Mouse (Mus musculus): ENCODE data around the gene Tnfaip1. TPM values are rescaled to one million over a fixed set of nuclear protein-coding genes. Genes with fewer than 3 reads are reported as not detected.

Gene Tnfaip1
- polyA plus RNA-seq, 1 experiment = 33.3 TPM

DNA sequence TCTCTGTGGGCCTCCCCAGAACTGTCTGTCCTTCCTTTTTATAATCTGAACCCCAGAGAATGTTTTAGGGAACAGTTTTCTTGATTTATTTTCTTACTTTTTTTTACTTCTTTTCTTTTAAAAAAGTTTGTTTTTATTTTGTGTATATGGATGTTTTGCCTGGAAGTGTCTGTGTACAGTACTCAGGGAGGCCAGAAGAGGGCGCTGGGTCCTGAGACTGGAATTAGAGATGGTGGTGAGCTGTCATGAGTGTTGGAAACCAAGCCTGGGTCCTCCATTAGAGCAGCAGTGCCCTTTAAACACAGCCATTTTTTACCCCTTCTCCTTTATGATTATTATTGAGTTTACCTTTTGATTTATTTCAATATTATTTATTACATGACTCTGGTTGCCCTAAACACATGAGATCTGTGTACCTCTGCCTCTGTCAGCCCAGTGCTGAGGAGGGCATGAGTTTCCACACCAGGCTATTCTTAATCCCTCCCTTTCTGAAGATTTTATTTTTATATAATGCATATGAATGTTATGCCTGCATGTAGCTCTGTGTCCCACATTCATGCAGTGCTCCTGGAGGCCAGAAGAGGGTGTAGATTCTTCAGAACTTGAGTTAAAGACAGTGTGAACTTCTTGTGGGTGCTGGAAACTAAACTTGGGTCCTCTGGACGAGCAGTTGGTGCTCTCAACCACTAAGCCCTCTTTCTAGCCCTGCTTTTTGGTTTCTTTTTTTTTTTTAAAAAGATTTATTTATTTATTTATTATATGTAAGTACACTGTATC lies 20.4 kb downstream of the Tnfaip1 start:
- no peak overlapping the region for H3K4me3 ChIP-seq (ENCODE audit: insufficient read depth, low read depth, low read length)
- no peak for TF ChIP-seq POLR2A (IDR thresholded peaks at IDR 0.05; ENCODE audit: low read depth, low read length)
- TF ChIP-seq CTCF (conservative IDR thresholded peaks at IDR 0.05; ENCODE audit: insufficient read depth, insufficient read length, low read depth, low read length) = peak; percentile 57
- no peak overlapping the region for H3K27ac ChIP-seq (ENCODE audit: insufficient read depth, low read depth, low read length)
- peaks cover 2% of the 10 kb centered on the region for H3K36me3 ChIP-seq (ENCODE audit: control insufficient read depth, insufficient read depth, low read length)
- H3K4me1 ChIP-seq (ENCODE audit: control insufficient read depth, insufficient read depth, low read length) = peaks cover 5% of the 10 kb centered on the region; the same call in 1 of the 2 replicates
- 66% methylated on average over 2 of the region's 2 CpGs for WGBS
- DNase-seq = no peak
- no peaks in the 10 kb centered on the region for H3K27me3 ChIP-seq (replicated peaks; ENCODE audit: control insufficient read depth, insufficient read depth, low read length)

DNA sequence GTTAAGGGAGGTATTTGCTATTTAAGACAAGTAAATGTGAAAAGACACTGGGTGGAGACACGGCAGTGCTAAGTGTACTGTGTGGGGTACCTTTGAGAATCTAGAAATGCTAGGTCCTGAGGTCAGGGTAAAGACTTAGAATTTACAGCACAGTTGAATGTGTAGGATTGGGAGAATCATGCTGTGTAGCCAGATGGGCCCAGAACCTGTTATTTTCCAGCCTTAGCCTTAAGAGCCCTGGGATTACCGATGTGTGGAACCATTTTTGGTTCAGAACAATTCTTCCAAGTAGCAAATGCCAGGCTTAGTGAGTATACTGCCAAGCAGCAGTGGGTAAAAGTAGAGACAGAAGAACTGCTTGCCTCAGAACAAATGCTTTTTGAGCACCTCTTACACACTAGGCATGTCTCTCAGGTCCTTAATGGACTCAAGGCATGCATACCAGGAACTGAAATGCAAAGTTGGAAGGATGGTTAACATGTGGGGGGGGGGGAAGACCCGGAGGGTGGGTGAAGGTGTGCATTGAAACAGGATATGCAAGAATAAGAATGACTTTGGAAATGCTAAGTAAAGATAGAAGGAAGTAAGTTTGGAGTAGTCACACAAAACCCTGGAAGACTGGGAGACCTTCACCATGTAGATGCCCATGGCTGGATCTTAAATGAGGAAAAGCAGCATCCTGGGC lies 22.9 kb downstream of the Tnfaip1 start:
- 62% methylated on average over 3 of the region's 3 CpGs for WGBS
- Histone ChIP-seq H3K36me3 (ENCODE audit: control insufficient read depth, insufficient read depth, low read length) (peaks cover 3% of the 10 kb centered on the region), H3K4me3 (ENCODE audit: insufficient read depth, low read depth, low read length) (no peak overlapping the region; the same call in 1 of the 2 replicates), H3K27me3 (replicated peaks; ENCODE audit: control insufficient read depth, insufficient read depth, low read length) (no peaks in the 10 kb centered on the region), H3K27ac (ENCODE audit: insufficient read depth, low read depth, low read length) (no peak overlapping the region), H3K4me1 (ENCODE audit: control insufficient read depth, insufficient read depth, low read length) (peaks cover 5% of the 10 kb centered on the region; the same call in 1 of the 2 replicates)
- TF ChIP-seq POLR2A (IDR thresholded peaks at IDR 0.05; ENCODE audit: low read depth, low read length) (no peak), CTCF (conservative IDR thresholded peaks at IDR 0.05; ENCODE audit: insufficient read depth, insufficient read length, low read depth, low read length) (no peak)
- no peak for DNase-seq

DNA sequence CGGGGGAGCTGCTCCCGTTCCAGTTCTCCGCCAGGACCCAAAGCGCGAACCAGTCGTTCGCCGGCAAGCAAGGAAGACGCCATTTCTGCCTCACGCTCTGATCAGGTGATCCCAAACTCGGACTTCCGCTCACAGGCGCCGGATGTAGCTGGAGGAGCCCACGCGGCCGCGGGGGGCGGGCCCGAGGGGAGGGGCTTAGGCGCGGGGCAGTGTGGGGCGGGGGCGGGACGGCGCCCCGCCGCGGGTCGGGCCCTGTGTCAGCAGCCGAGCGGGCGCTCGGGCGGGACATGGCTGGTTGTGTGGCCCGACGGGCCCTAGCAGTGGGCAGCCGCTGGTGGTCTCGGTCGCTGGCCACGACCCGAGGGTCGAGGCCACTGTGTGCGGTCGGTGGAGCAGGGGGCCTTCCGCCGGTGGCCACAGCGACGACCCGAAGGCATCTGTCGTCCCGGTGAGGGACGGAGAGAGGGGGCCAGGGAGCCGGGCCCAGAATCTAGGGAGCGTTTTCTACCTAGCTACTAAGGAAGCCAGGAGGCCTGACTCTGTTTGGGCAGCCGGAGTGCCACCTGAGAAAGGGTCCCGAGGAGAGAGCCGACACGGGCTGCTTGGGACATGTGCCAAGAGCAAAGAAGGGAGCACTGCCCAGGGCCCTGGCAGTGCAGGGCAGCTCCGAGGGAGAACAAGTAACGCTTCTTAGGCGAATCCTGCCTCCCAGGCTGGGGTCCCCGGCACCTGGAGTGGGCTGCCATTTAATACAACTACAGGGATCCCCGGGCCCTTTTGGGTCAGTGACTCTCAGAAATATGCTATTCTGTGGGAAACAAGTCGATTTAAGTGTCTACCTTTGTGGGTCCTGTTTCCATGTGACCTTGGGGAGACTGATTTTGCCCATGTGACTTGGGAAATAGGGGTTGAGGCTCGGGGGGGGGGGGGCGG lies 23.8 kb downstream of the Tnfaip1 start, which contains the start of the genes Tmem199 and Poldip2:
Gene Tmem199, minus strand, starts transcription at position 148 of the 933 bp plus-strand sequence.
Gene Poldip2, plus strand, starts transcription at position 169 of the 933 bp plus-strand sequence.
- Histone ChIP-seq H3K27ac (ENCODE audit: insufficient read depth, low read depth, low read length) (peak within 1 kb of the TSS; percentile 61), H3K4me1 (ENCODE audit: control insufficient read depth, insufficient read depth, low read length) (peaks cover 5% of the 10 kb centered on the region; the same call in 1 of the 2 replicates), H3K4me3 (ENCODE audit: insufficient read depth, low read depth, low read length) (peak within 1 kb of the TSS; percentile 91), H3K27me3 (replicated peaks; ENCODE audit: control insufficient read depth, insufficient read depth, low read length) (no peaks in the 10 kb centered on the region), H3K36me3 (ENCODE audit: control insufficient read depth, insufficient read depth, low read length) (peaks cover 3% of the 10 kb centered on the region)
- TF ChIP-seq CTCF (conservative IDR thresholded peaks at IDR 0.05; ENCODE audit: insufficient read depth, insufficient read length, low read depth, low read length) = no peak
- TF ChIP-seq POLR2A (IDR thresholded peaks at IDR 0.05; ENCODE audit: low read depth, low read length) = peak; percentile 6
- peak; percentile 95 for DNase-seq
- WGBS = under 1% methylated on average over 61 of the region's 67 CpGs

GRCm38 (mm10) chr11:78509148-78509547 lies 27.0 kb downstream of the Tnfaip1 start:
- TF ChIP-seq CTCF (conservative IDR thresholded peaks at IDR 0.05; ENCODE audit: insufficient read depth, insufficient read length, low read depth, low read length) (peak; percentile 51), POLR2A (IDR thresholded peaks at IDR 0.05; ENCODE audit: low read depth, low read length) (no peak)
- peaks cover 2% of the 10 kb centered on the region for H3K36me3 ChIP-seq (ENCODE audit: control insufficient read depth, insufficient read depth, low read length)
- no peaks in the 10 kb centered on the region for H3K27me3 ChIP-seq (replicated peaks; ENCODE audit: control insufficient read depth, insufficient read depth, low read length)
- WGBS = 82% methylated on average over 5 of the region's 5 CpGs
- peaks cover 5% of the 10 kb centered on the region; the same call in 1 of the 2 replicates for H3K4me1 ChIP-seq (ENCODE audit: control insufficient read depth, insufficient read depth, low read length)
- no peak overlapping the region for H3K4me3 ChIP-seq (ENCODE audit: insufficient read depth, low read depth, low read length)
- no peak overlapping the region for H3K27ac ChIP-seq (ENCODE audit: insufficient read depth, low read depth, low read length)
- DNase-seq = no peak

GRCm38 (mm10) chr11:78505430-78505829 lies 30.7 kb downstream of the Tnfaip1 start:
- Histone ChIP-seq H3K4me1 (ENCODE audit: control insufficient read depth, insufficient read depth, low read length) (no peaks in the 10 kb centered on the region), H3K27ac (ENCODE audit: insufficient read depth, low read depth, low read length) (no peak overlapping the region), H3K36me3 (ENCODE audit: control insufficient read depth, insufficient read depth, low read length) (peaks cover 2% of the 10 kb centered on the region), H3K27me3 (replicated peaks; ENCODE audit: control insufficient read depth, insufficient read depth, low read length) (no peaks in the 10 kb centered on the region), H3K4me3 (ENCODE audit: insufficient read depth, low read depth, low read length) (no peak overlapping the region)
- 85% methylated on average over 3 of the region's 3 CpGs for WGBS
- TF ChIP-seq CTCF (conservative IDR thresholded peaks at IDR 0.05; ENCODE audit: insufficient read depth, insufficient read length, low read depth, low read length) (no peak), POLR2A (IDR thresholded peaks at IDR 0.05; ENCODE audit: low read depth, low read length) (no peak)
- DNase-seq = no peak

DNA sequence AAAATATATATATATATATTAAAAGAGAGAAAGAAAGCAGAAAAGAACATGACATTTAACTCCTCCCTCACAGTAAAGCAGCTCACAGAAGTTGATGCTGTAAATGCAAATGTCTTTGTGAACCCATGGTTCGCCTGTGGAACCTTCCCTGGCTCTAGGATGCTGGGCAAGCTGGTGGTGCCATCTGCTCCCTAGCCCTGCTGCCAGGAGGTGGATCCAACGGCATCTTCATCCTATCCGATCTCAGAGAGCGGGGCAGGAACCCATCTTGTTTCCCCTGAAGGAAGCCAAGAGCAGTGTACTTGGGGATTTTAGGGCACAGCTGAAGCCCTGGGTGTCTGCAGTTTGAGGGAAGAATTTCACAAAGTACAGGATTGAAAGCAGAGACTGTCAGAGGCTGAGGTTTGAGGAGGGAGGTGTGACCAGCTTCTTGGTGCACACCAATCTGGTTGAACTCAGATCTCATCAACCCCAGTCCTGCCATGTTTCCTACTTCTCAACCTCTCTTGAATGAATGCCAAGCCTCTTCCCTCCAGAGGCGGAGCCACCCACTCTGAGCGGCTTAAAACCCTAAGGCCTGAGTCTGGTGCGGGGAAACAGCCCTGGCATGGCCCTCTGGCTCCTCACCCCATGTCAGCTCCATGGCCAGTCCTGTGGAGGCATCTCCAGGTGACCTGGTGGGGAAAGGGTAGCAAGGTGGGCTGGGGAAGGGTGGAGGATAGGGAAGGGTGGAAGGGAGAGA lies 33.1 kb downstream of the Tnfaip1 start, which contains the start of gene Sebox:
Gene Sebox, plus strand, starts transcription at position 539 of the 742 bp plus-strand sequence.
- H3K36me3 ChIP-seq (ENCODE audit: control insufficient read depth, insufficient read depth, low read length) = no peaks in the 10 kb centered on the region
- WGBS = 68% methylated on average over 7 of the region's 7 CpGs
- H3K27ac ChIP-seq (ENCODE audit: insufficient read depth, low read depth, low read length) = no peak within 1 kb of the TSS
- no peaks in the 10 kb centered on the region for H3K27me3 ChIP-seq (replicated peaks; ENCODE audit: control insufficient read depth, insufficient read depth, low read length)
- no peak within 1 kb of the TSS for H3K4me3 ChIP-seq (ENCODE audit: insufficient read depth, low read depth, low read length)
- TF ChIP-seq POLR2A (IDR thresholded peaks at IDR 0.05; ENCODE audit: low read depth, low read length) = no peak
- TF ChIP-seq CTCF (conservative IDR thresholded peaks at IDR 0.05; ENCODE audit: insufficient read depth, insufficient read length, low read depth, low read length) = no peak
- no peak for DNase-seq
- no peaks in the 10 kb centered on the region for H3K4me1 ChIP-seq (ENCODE audit: control insufficient read depth, insufficient read depth, low read length)
